Mouse (Mus musculus): ENCODE measurements at regions not wholly inside any gene's neighbourhood (a gene's known extent, or its start where the extent isn't known, plus 50 kb on each side); places are given as distances from the start of the nearest gene placed in this dataset.

GRCm38 (mm10) chr8:90414021-90414420 is 65.9 kb upstream of the Tox3 start:
- Histone ChIP-seq H3K4me1 (0 out of 2 replicates have a peak, but pooled peaks cover 5% of the 10 kb centered on the region), H3K27ac (no peak overlapping the region), H3K9ac (no peak overlapping the region), H3K36me3 (ENCODE audit: poor library complexity, severe bottlenecking) (no peaks in the 10 kb centered on the region), H3K4me3 (no peak overlapping the region), H3K27me3 (no peaks in the 10 kb centered on the region), H3K9me3 (replicated peaks) (no peaks in the 10 kb centered on the region), H3K4me2 (no peak overlapping the region)
- WGBS = 76% methylated on average over 2 of the region's 2 CpGs
- ATAC-seq = no peak

All from forebrain, embryonic 13.5 days (tissue).